ENCODE assay signal across 21 mouse cellular contexts in the genomic region with DNA sequence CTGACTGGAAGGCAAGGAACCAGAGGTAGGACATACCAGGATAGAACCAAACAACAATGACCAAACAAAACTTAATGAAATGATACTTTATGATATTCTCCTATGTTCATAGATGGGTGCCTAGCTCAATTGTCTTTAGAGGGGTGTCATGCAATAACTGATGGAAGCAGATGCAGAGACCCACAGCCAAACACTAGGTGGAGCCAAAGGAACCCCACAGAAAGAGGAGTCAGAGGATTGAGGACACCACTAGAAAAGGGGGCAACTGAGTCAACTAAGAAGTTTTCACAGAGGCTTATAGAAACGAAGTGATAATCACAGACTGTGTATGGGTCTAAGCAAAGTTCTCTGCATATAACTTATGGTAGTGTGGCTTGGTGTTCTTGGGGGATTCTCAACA. TPM values are rescaled to one million over a fixed set of nuclear protein-coding genes. Genes with fewer than 3 reads are reported as not detected.
A peak's percentile ranks its signal among the peaks of the same experiment; 100 is the strongest.
DNase-seq lines count a peak whose midpoint lies in the region; ATAC-seq and TF ChIP-seq lines count a peak whose summit lies in the region.
"Had no signal": no experiment of that assay in that cellular context is flagged by ENCODE, and none has a peak within 500 bp of the region (broad histone marks: within the 10 kb centered on the region; RNA-seq: fewer than 3 reads in every experiment).

No protein-coding gene starts in this region.

- no peaks in the 10 kb centered on the region for H3K9me3 ChIP-seq in ES-E14 (ENCODE audit: control insufficient read depth, insufficient read depth, low read depth, low read length)
- H3K9me3 ChIP-seq: forebrain, embryonic 15.5 days; heart, embryonic 15.5 days; liver, embryonic 13.5 days; megakaryocyte, embryonic 14.5 days had no signal

- H3K36me3 ChIP-seq in thymus, adult 2 months (ENCODE audit: control insufficient read depth, insufficient read depth, low read length): no peaks in the 10 kb centered on the region
- no peaks in the 10 kb centered on the region for H3K36me3 ChIP-seq in ES-E14 (ENCODE audit: control insufficient read depth, insufficient read depth, low read length, poor library complexity, severe bottlenecking)
- H3K36me3 ChIP-seq: forebrain, embryonic 15.5 days; heart, embryonic 15.5 days; liver, embryonic 13.5 days had no signal

- no peak overlapping the region for H3K9ac ChIP-seq in ES-E14 (ENCODE audit: insufficient read depth, low read depth, low read length, poor library complexity, severe bottlenecking)
- H3K9ac ChIP-seq: forebrain, embryonic 15.5 days; heart, embryonic 15.5 days; liver, embryonic 13.5 days had no signal

- no peak for TF ChIP-seq CTCF in thymus, adult 2 months (IDR thresholded peaks at IDR 0.05; ENCODE audit: borderline replicate concordance, control insufficient read depth, extremely low read depth, insufficient read depth, low read length, poor library complexity)
- TF ChIP-seq CTCF in cerebellum, adult 2 months (IDR thresholded peaks at IDR 0.05; ENCODE audit: borderline replicate concordance, insufficient read depth, low read depth, low read length): no peak

- DNase-seq in thymus, adult 2 months: peak; percentile 35
- no peak for DNase-seq in thymus, postnatal 0 days (ENCODE audit: low spot score)
- DNase-seq in ES-E14 (ENCODE audit: low read depth, low spot score): no peak
- DNase-seq in thymus, postnatal 36 days: peak; percentile 25 to 39
- DNase-seq in cerebellum, adult 2 months: no peak
- DNase-seq in right cerebral cortex, adult 18-20 months: no peak
- DNase-seq in neural tube, embryonic 10.5 days (ENCODE audit: extremely low spot score, low spot score): no peak
- DNase-seq: cerebellum, adult 11 months; heart, adult 2 months; liver, embryonic 13.5 days had no signal

- WGBS in thymus, adult 2 months: 100% methylated on average over 1 of the region's 1 CpGs
- WGBS in cerebellum, adult 2 months: 64% methylated on average over 1 of the region's 1 CpGs

- peaks cover 2% of the 10 kb centered on the region for H3K4me1 ChIP-seq in thymus, adult 2 months (replicated peaks; ENCODE audit: control insufficient read depth, insufficient read depth, low read length)
- no peaks in the 10 kb centered on the region for H3K4me1 ChIP-seq in ES-E14 (ENCODE audit: control insufficient read depth in 2 of 2, insufficient read depth in 2 of 2, low read length in 2 of 2, poor library complexity in 1 of 2)
- no peaks in the 10 kb centered on the region for H3K4me1 ChIP-seq in cerebellum, adult 2 months (ENCODE audit: control insufficient read depth, insufficient read depth, low read length)
- H3K4me1 ChIP-seq: forebrain, embryonic 15.5 days; heart, embryonic 15.5 days; liver, embryonic 13.5 days; megakaryocyte, embryonic 14.5 days had no signal

- in situ Hi-C loops in ES-E14 (cut with MboI; ENCODE audit: low sequenced_read_pairs in 2 of 2, unreplicated experiment in 2 of 2): loop anchor here in 1 of 2 experiments (25.0 kb wide), 1 partner anchor 206 kb away; no protein-coding TSS in a partner anchor

- H3K4me3 ChIP-seq in thymus, adult 2 months (ENCODE audit: control insufficient read depth, insufficient read depth, low read length): no peak overlapping the region
- no peak overlapping the region for H3K4me3 ChIP-seq in ES-E14 (ENCODE audit: insufficient read depth in 1 of 2, low read depth in 1 of 2, low read length in 2 of 2, poor library complexity in 1 of 2, severe bottlenecking in 1 of 2)
- no peak overlapping the region for H3K4me3 ChIP-seq in cerebellum, adult 2 months (replicated peaks; ENCODE audit: insufficient read depth, low read depth, low read length)
- H3K4me3 ChIP-seq: forebrain, embryonic 15.5 days; heart, adult 2 months; heart, embryonic 15.5 days; left cerebral cortex, adult 2 months; liver, embryonic 13.5 days; megakaryocyte, embryonic 14.5 days had no signal

- H3K27ac ChIP-seq in thymus, adult 2 months (ENCODE audit: control insufficient read depth, insufficient read depth, low read length): no peak overlapping the region
- H3K27ac ChIP-seq in ES-E14 (ENCODE audit: insufficient read depth, low read depth, low read length, poor library complexity, severe bottlenecking): no peak overlapping the region
- no peak overlapping the region for H3K27ac ChIP-seq in cerebellum, adult 2 months (ENCODE audit: insufficient read depth, low read length)
- H3K27ac ChIP-seq: forebrain, embryonic 15.5 days; heart, adult 2 months; heart, embryonic 15.5 days; left cerebral cortex, adult 2 months; liver, embryonic 13.5 days had no signal

- no peaks in the 10 kb centered on the region for H3K27me3 ChIP-seq in thymus, adult 2 months (ENCODE audit: control insufficient read depth, insufficient read depth, low read length)
- no peaks in the 10 kb centered on the region for H3K27me3 ChIP-seq in cerebellum, adult 2 months (ENCODE audit: control insufficient read depth, insufficient read depth, low read length)
- H3K27me3 ChIP-seq: forebrain, embryonic 15.5 days; heart, embryonic 15.5 days; liver, embryonic 13.5 days; megakaryocyte, embryonic 14.5 days had no signal

- ATAC-seq in inflammation-experienced regulatory T-cells, adult 6 months: peak; percentile 47
- ATAC-seq: forebrain, embryonic 15.5 days; midbrain, embryonic 16.5 days had no signal

- no peak for TF ChIP-seq POLR2A in thymus, adult 2 months (IDR thresholded peaks at IDR 0.05; ENCODE audit: control insufficient read depth, extremely low read depth, insufficient read depth, low read length, poor library complexity)
- TF ChIP-seq POLR2A in cerebellum, adult 2 months (IDR thresholded peaks at IDR 0.05; ENCODE audit: borderline replicate concordance, insufficient read depth, low read length): no peak

TF ChIP-seq in ES-E14, 5 proteins besides CTCF, POLR2A, EP300 and RAD21:
- 0 out of 2 replicates have a peak, but pooled peaks have one; percentile 5 for TF ChIP-seq ZC3H11A (IDR thresholded peaks at IDR 0.05; ENCODE audit: borderline replicate concordance, low read depth, low read length)
- TF ChIP-seq ZNF384 (IDR thresholded peaks at IDR 0.05; ENCODE audit: low read depth, low read length): no peak

RNA-seq across cellular contexts. Expression of gene Gpr174, which starts 24.5 kb away (rescaled TPM):
- polyA plus RNA-seq in thymus, adult 2 months (2012; rRNA removed): 3.7 and 3.9 TPM in 2 replicates
- 7.8 and 10.2 TPM in 2 replicates for polyA plus RNA-seq in thymus, postnatal 0 days (2015; fragmentation: Nextera tagmentation; extraction: Ambion mirVana)
- total RNA-seq in ES-E14 (2012; rRNA removed): 0.09 TPM in 1 of 2 replicates, not detected in the other
- polyA plus RNA-seq in inflammation-experienced regulatory T-cells, adult 6 months (2017; shearing (Covaris generic)): 10 to 100 TPM; 73.9 to 90.6 (median 83.9) TPM
- 0.02 TPM in 1 of 2 replicates, not detected in the other for polyA plus RNA-seq in cerebellum, adult 2 months (2012; rRNA removed)
- total RNA-seq: layer of hippocampus, adult 18-20 months; left cerebral cortex, adult 2 months had no signal
- polyA plus RNA-seq: hindbrain, embryonic 11.5 days; kidney, embryonic 16.5 days; limb, embryonic 11.5 days; neural tube, embryonic 11.5 days had no signal

Comparison
In these comparisons a context has a peak if more than half of its experiments do, and no peak if none do; other contexts are left out.
1. DNase-seq: peak in thymus, adult 2 months (single experiment) and thymus, postnatal 36 days (2 of 2); none in thymus, postnatal 0 days (single experiment), ES-E14 (single experiment), cerebellum, adult 2 months (0 of 2), right cerebral cortex, adult 18-20 months (single experiment) and neural tube, embryonic 10.5 days (single experiment).